Mouse (Mus musculus) MEL (cell line): ENCODE data around the gene Prox2. TPM values are rescaled to one million over a fixed set of nuclear protein-coding genes. Genes with fewer than 3 reads are reported as not detected.

ENCODE experiments used
- DNase-seq: peaks from one replicate; pipeline ENCODE4 v3.0.0; 2011; ENCODE audit warnings: low read depth, low spot score
- H3K27ac ChIP-seq: 2 replicates; pipeline ENCODE4 v1.5.1; 2012; ENCODE audit warnings: low read depth, mild to moderate bottlenecking, control low read depth, low read length, moderate library complexity; ENCODE audit not compliant: control insufficient read depth
- H3K27me3 ChIP-seq, 2 experiments: fragments of 150-350 bp in 1 of 2; sonication (generic) in 1 of 2; 2 replicates each; pipeline ENCODE4 v1.6.1; 2012; ENCODE audit warnings: low read length in 2 of 2, mild to moderate bottlenecking in 2 of 2, improper control_type of control experiment in 1 of 2, moderate library complexity in 1 of 2; ENCODE audit not compliant: insufficient read depth in 2 of 2, control insufficient read depth in 1 of 2
- H3K36me3 ChIP-seq, 2 experiments: 2 replicates each; pipeline ENCODE4 v1.6.1; 2012 to 2014; ENCODE audit warnings: low read length in 2 of 2, improper control_type of control experiment in 1 of 2, inconsistent platforms in 1 of 2, mild to moderate bottlenecking in 1 of 2; ENCODE audit not compliant: insufficient read depth in 2 of 2, control insufficient read depth in 1 of 2
- H3K4me1 ChIP-seq, 2 experiments: fragments of 150-350 bp in 1 of 2; sonication (generic) in 1 of 2; 2 replicates each; pipeline ENCODE4 v1.6.1; 2012; ENCODE audit warnings: low read length in 2 of 2, improper control_type of control experiment in 1 of 2, mild to moderate bottlenecking in 1 of 2; ENCODE audit not compliant: insufficient read depth in 2 of 2, control insufficient read depth in 1 of 2
- H3K4me3 ChIP-seq, 2 experiments: fragments of 150-350 bp in 1 of 2; sonication (generic) in 1 of 2; 2 replicates each; pipeline ENCODE4 v1.5.1; 2012; ENCODE audit warnings: low read depth in 2 of 2, low read length in 2 of 2, mild to moderate bottlenecking in 2 of 2, moderate library complexity in 2 of 2, control low read depth in 1 of 2, improper control_type of control experiment in 1 of 2; ENCODE audit not compliant: control insufficient read depth in 1 of 2, insufficient read depth in 1 of 2
- H3K79me2 ChIP-seq: 2 replicates; pipeline ENCODE4 v1.6.1; 2012; ENCODE audit warnings: mild to moderate bottlenecking, low read length, moderate library complexity; ENCODE audit not compliant: control insufficient read depth, poor library complexity, insufficient read depth
- H3K9ac ChIP-seq: 2 replicates; pipeline ENCODE4 v1.6.1; 2012; ENCODE audit warnings: low read depth, mild to moderate bottlenecking, control low read depth, low read length, moderate library complexity; ENCODE audit not compliant: control insufficient read depth, poor library complexity, severe bottlenecking
- H3K9me3 ChIP-seq: fragments of 150-350 bp; sonication (generic); replicated peaks from 2 replicates; pipeline ENCODE4 v1.6.1; 2012; ENCODE audit warnings: mild to moderate bottlenecking, low read length, improper control_type of control experiment, moderate library complexity; ENCODE audit not compliant: insufficient read depth
- BHLHE40 ChIP-seq: IDR thresholded peaks from 2 replicates; pipeline ENCODE4 v1.6.1; 2012; ENCODE audit warnings: low read depth, mild to moderate bottlenecking, inconsistent platforms, low read length, improper control_type of control experiment, borderline replicate concordance
- CHD2 ChIP-seq: IDR thresholded peaks from 2 replicates; pipeline ENCODE4 v1.6.1; 2011; ENCODE audit warnings: low read length, improper control_type of control experiment
- ETS1 ChIP-seq: IDR thresholded peaks from 2 replicates; pipeline ENCODE4 v1.6.1; 2012; ENCODE audit warnings: low read depth, mild to moderate bottlenecking, inconsistent platforms, low read length, improper control_type of control experiment, moderate library complexity
- GABPA ChIP-seq: IDR thresholded peaks from 2 replicates; pipeline ENCODE4 v1.6.1; 2012; ENCODE audit warnings: low read depth, mild to moderate bottlenecking, inconsistent platforms, low read length, improper control_type of control experiment, moderate library complexity
- GATA1 ChIP-seq: IDR thresholded peaks from 2 replicates; pipeline ENCODE4 v1.6.1; 2011; ENCODE audit warnings: low read depth, low read length, improper control_type of control experiment
- HCFC1 ChIP-seq: IDR thresholded peaks from 2 replicates; pipeline ENCODE4 v1.6.1; 2012; ENCODE audit warnings: low read depth, mild to moderate bottlenecking, inconsistent platforms, low read length, improper control_type of control experiment, moderate library complexity
- MAFK ChIP-seq: IDR thresholded peaks from 2 replicates; pipeline ENCODE4 v1.6.1; 2011; ENCODE audit warnings: low read depth, mild to moderate bottlenecking, low read length, improper control_type of control experiment, borderline replicate concordance
- MAZ ChIP-seq: IDR thresholded peaks from 2 replicates; pipeline ENCODE4 v1.6.1; 2012; ENCODE audit warnings: low read depth, mild to moderate bottlenecking, inconsistent platforms, low read length, improper control_type of control experiment
- MEF2A ChIP-seq: IDR thresholded peaks from 2 replicates; pipeline ENCODE4 v1.6.1; 2014; ENCODE audit warnings: low read depth, mild to moderate bottlenecking, inconsistent platforms, low read length, improper control_type of control experiment; ENCODE audit not compliant: poor library complexity, insufficient replicate concordance, severe bottlenecking; ENCODE audit errors: extremely low read depth
- MYB ChIP-seq: IDR thresholded peaks from 2 replicates; pipeline ENCODE4 v1.6.1; 2011; ENCODE audit warnings: mild to moderate bottlenecking, low read depth, low read length, improper control_type of control experiment
- NELFE ChIP-seq: IDR thresholded peaks from 2 replicates; pipeline ENCODE4 v1.6.1; 2011; ENCODE audit warnings: low read depth, low read length, improper control_type of control experiment
- NRF1 ChIP-seq: IDR thresholded peaks from 2 replicates; pipeline ENCODE4 v1.6.1; 2014; ENCODE audit warnings: low read depth, mild to moderate bottlenecking, inconsistent platforms, low read length, improper control_type of control experiment, moderate library complexity; ENCODE audit not compliant: poor library complexity, insufficient read depth, severe bottlenecking
- POLR2AphosphoS2 ChIP-seq: IDR thresholded peaks from 2 replicates; pipeline ENCODE4 v1.6.1; 2011; ENCODE audit warnings: low read length, improper control_type of control experiment
- POLR2AphosphoS5 ChIP-seq: IDR thresholded peaks from 2 replicates; pipeline ENCODE4 v1.6.1; 2012; ENCODE audit warnings: low read depth, borderline replicate concordance, mild to moderate bottlenecking, inconsistent platforms, low read length, moderate library complexity, mixed read lengths
- RAD21 ChIP-seq: IDR thresholded peaks from 2 replicates; pipeline ENCODE4 v1.6.1; 2011; ENCODE audit warnings: mild to moderate bottlenecking, low read depth, low read length, improper control_type of control experiment
- RCOR1 ChIP-seq: IDR thresholded peaks from 2 replicates; pipeline ENCODE4 v1.6.1; 2012; ENCODE audit warnings: low read depth, mild to moderate bottlenecking, inconsistent platforms, low read length, improper control_type of control experiment
- SMC3 ChIP-seq: IDR thresholded peaks from 2 replicates; pipeline ENCODE4 v1.6.1; 2011; ENCODE audit warnings: low read depth, low read length, improper control_type of control experiment
- TAL1 ChIP-seq: IDR thresholded peaks from 2 replicates; pipeline ENCODE4 v1.6.1; 2012; ENCODE audit warnings: mild to moderate bottlenecking, inconsistent platforms, low read length, moderate library complexity, mixed read lengths
- TBP ChIP-seq: IDR thresholded peaks from 2 replicates; pipeline ENCODE4 v1.8.0; 2011; ENCODE audit warnings: low read depth, low read length, improper control_type of control experiment
- USF1 ChIP-seq: IDR thresholded peaks from 2 replicates; pipeline ENCODE4 v1.6.1; 2014; ENCODE audit warnings: low read depth, mild to moderate bottlenecking, inconsistent platforms, low read length, improper control_type of control experiment, moderate library complexity
- USF2 ChIP-seq, 2 experiments: IDR thresholded peaks; 2 replicates each; pipeline ENCODE4 v1.6.1; 2011 to 2012; ENCODE audit warnings: improper control_type of control experiment in 2 of 2, low read length in 2 of 2, borderline replicate concordance in 1 of 2, inconsistent platforms in 1 of 2, low read depth in 1 of 2, mild to moderate bottlenecking in 1 of 2; ENCODE audit not compliant: insufficient read depth in 1 of 2
- ZKSCAN1 ChIP-seq: IDR thresholded peaks from 2 replicates; pipeline ENCODE4 v1.6.1; 2012; ENCODE audit warnings: low read depth, mild to moderate bottlenecking, inconsistent platforms, low read length, improper control_type of control experiment, moderate library complexity
- ZMIZ1 ChIP-seq: IDR thresholded peaks from 2 replicates; pipeline ENCODE4 v1.6.1; 2012; ENCODE audit warnings: low read depth, mild to moderate bottlenecking, inconsistent platforms, low read length, improper control_type of control experiment, moderate library complexity
- polyA plus RNA-seq, 2 experiments: library from polyadenylated mRNA; stranded (reverse) in 1 of 2; unstranded in 1 of 2; fragments of >175 nt in 1 of 2; fragments of >200 nt in 1 of 2; gene quantifications; 2 replicates each; pipeline versions ENCODE4 v1.2.1 to v1.2.4; 2012; ENCODE audit warnings: low replicate concordance in 2 of 2, low read depth in 1 of 2; ENCODE audit not compliant: insufficient read length in 2 of 2, insufficient read depth in 1 of 2, missing spikeins in 1 of 2
- total RNA-seq: library from RNA; depleted of rRNA; stranded (reverse); fragments of 300-350 nt; gene quantifications from 2 replicates; pipeline ENCODE4 v1.2.3, GENCODE M21; 2012

The Prox2 gene
- total and polyA plus RNA-seq, 3 experiments = 3.1 to 3.6 TPM; not detected in 1

DNA sequence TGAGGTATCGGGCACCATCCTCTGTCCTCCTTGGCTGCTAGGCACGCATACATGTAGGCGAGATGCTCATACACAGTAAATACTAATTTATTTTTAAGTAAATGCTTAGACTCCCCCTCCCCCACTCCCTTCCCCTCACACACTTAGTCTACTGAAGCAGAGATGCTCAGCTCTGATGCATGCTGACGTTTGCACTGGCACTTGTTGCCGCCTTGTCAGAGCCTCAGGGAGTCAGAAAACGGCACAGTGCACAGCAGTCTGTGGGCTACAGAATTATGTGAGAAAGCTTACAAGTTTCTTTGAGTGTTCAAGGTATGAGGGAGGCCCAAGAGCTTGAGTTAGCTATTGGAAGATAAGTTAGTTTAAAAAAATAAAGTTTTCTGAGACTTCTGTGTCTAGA, 20.8 kb upstream of the Prox2 start:
- Histone ChIP-seq H3K27me3 (no peaks in the 10 kb centered on the region), H3K27ac (no peak overlapping the region), H3K36me3 (peaks cover 15 to 37% of the 10 kb centered on the region in 2 experiments), H3K4me3 (no peak overlapping the region), H3K4me1 (peaks cover 7 to 14% of the 10 kb centered on the region in 2 experiments), H3K9ac (no peak overlapping the region), H3K79me2 (no peaks in the 10 kb centered on the region), H3K9me3 (no peaks in the 10 kb centered on the region)
- TF ChIP-seq ZMIZ1 (no peak), NRF1 (no peak), POLR2AphosphoS5 (no peak), CHD2 (no peak), HCFC1 (no peak), TAL1 (no peak), BHLHE40 (no peak), POLR2AphosphoS2 (no peak), ZKSCAN1 (no peak), USF1 (no peak), GATA1 (no peak), MEF2A (no peak), MAFK (no peak), MAZ (no peak)
- DNase-seq = no peak

DNA sequence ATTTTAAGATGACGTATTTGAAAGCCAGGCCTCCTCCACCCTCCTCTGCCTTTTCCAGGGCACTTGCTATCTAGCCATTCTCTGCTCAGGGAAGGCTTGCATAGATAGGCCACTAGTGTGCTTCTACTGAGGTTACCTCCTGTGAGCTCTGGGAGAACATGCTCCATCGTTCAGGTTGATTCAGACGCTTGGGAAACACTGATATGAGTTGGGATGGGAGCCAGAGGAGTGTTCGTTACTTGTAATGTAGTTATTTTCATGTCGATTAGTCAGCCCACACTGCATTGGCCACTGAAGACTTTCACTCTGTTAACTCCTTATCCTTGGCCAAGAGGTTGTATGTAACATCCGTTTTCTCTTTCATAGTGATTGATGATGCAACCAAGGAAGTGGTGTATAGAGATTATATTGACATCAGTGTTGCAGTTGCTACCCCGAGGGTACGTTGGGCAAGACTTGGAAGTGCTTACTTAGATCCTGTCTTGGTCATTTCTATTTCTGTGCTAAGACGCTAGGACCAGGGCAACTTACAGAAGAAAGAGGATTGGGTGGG, 18.9 kb upstream of the Prox2 start:
- Histone ChIP-seq H3K9ac (no peak overlapping the region), H3K4me3 (no peak overlapping the region), H3K36me3 (peaks cover 15 to 46% of the 10 kb centered on the region in 2 experiments), H3K4me1 (peaks cover 7 to 14% of the 10 kb centered on the region in 2 experiments), H3K27ac (no peak overlapping the region), H3K27me3 (no peaks in the 10 kb centered on the region), H3K79me2 (no peaks in the 10 kb centered on the region), H3K9me3 (no peaks in the 10 kb centered on the region)
- no peak for DNase-seq
- TF ChIP-seq BHLHE40 = no peak
- TF ChIP-seq NELFE = no peak
- no peak for TF ChIP-seq ETS1
- no peak for TF ChIP-seq RCOR1
- no peak for TF ChIP-seq TBP
- no peak for TF ChIP-seq CHD2
- no peak for TF ChIP-seq RAD21
- no peak for TF ChIP-seq MAFK
- TF ChIP-seq SMC3 = no peak
- TF ChIP-seq POLR2AphosphoS2 = no peak
- no peak for TF ChIP-seq MYB
- TF ChIP-seq USF2 (IDR thresholded peaks at IDR 0.05; ENCODE audit: borderline replicate concordance in 1 of 2, insufficient read depth in 1 of 2, low read depth in 1 of 2, low read length in 2 of 2) = no peak
- TF ChIP-seq GABPA = no peak
